Mouse (Mus musculus) C2C12 (cell line): ENCODE data around the gene Ift43. TPM values are rescaled to one million over a fixed set of nuclear protein-coding genes. Genes with fewer than 3 reads are reported as not detected.

Experiments used
- H3K27me3 ChIP-seq: one replicate; pipeline ENCODE4 v1.6.1; 2011; ENCODE audit not compliant: control insufficient read depth, insufficient read depth, insufficient read length
- H3K36me3 ChIP-seq: one replicate; pipeline ENCODE4 v1.6.1; 2011; ENCODE audit not compliant: control insufficient read depth, insufficient read depth
- H3K4me3 ChIP-seq: one replicate; pipeline ENCODE4 v1.5.1; 2011; ENCODE audit warnings: mild to moderate bottlenecking, control low read depth; ENCODE audit not compliant: poor library complexity, insufficient read depth, severe bottlenecking
- H3K79me2 ChIP-seq: one replicate; pipeline ENCODE4 v1.6.1; 2011; ENCODE audit not compliant: control insufficient read depth, insufficient read depth
- H3K79me3 ChIP-seq: one replicate; pipeline ENCODE4 v1.6.1; 2011; ENCODE audit warnings: low read depth, control low read depth
- H3ac ChIP-seq: one replicate; pipeline ENCODE3; 2011; ENCODE audit warnings: low read depth; ENCODE audit not compliant: control insufficient read depth, insufficient read length
- CEBPB ChIP-seq: IDR thresholded peaks from one replicate; pipeline ENCODE4 v1.6.1; 2011; ENCODE audit warnings: low read depth, mild to moderate bottlenecking, control low read depth, moderate library complexity
- CTCF ChIP-seq: IDR thresholded peaks from one replicate; pipeline ENCODE4 v1.5.1; 2011; ENCODE audit not compliant: control insufficient read depth, insufficient read depth, insufficient read length
- FOSL1 ChIP-seq: IDR thresholded peaks from one replicate; pipeline ENCODE4 v1.8.0; 2011; ENCODE audit warnings: mild to moderate bottlenecking, low read length; ENCODE audit not compliant: poor library complexity, insufficient read depth, severe bottlenecking
- MAX ChIP-seq: IDR thresholded peaks from one replicate; pipeline ENCODE4 v1.6.1; 2011; ENCODE audit warnings: mild to moderate bottlenecking, control low read depth
- MYOD1 ChIP-seq: IDR thresholded peaks from one replicate; pipeline ENCODE4 v1.6.1; 2011; ENCODE audit warnings: low read depth; ENCODE audit not compliant: control insufficient read depth, insufficient read length
- MYOG ChIP-seq: IDR thresholded peaks from one replicate; pipeline ENCODE4 v1.6.1; 2011; ENCODE audit not compliant: control insufficient read depth, insufficient read length; ENCODE audit errors: extremely low read depth
- USF1 ChIP-seq: IDR thresholded peaks from one replicate; pipeline ENCODE4 v1.6.1; 2011; ENCODE audit warnings: low read depth, mild to moderate bottlenecking, control low read depth, moderate library complexity
- polyA plus RNA-seq: library from polyadenylated mRNA; unstranded; fragments of >200 nt; fragmentation: generic; extraction: Trizol; gene quantifications from one replicate; pipeline ENCODE4 v1.2.1, GENCODE M21; 2012; ENCODE audit warnings: missing spikeins

Gene Ift43
- polyA plus RNA-seq, 1 experiment, result 45.1 TPM

- Histone ChIP-seq H3K79me3 (no peaks in the 10 kb centered on the region), H3K27me3 (no peaks in the 10 kb centered on the region), H3ac (no peak overlapping the region), H3K79me2 (no peaks in the 10 kb centered on the region), H3K36me3 (no peaks in the 10 kb centered on the region), H3K4me3 (no peak overlapping the region)
- TF ChIP-seq USF1 (no peak), MYOD1 (no peak), FOSL1 (no peak), CTCF (no peak), CEBPB (peak; percentile 41), MYOG (no peak)
Measured at GRCm38 (mm10) chr12:86095806-86096205, 13.5 kb downstream of the Ift43 start.

- Histone ChIP-seq H3ac (no peak overlapping the region), H3K4me3 (no peak overlapping the region), H3K79me2 (no peaks in the 10 kb centered on the region), H3K27me3 (no peaks in the 10 kb centered on the region), H3K36me3 (no peaks in the 10 kb centered on the region), H3K79me3 (no peaks in the 10 kb centered on the region)
- TF ChIP-seq CTCF (no peak), MYOD1 (no peak), MAX (no peak), FOSL1 (no peak), CEBPB (no peak), USF1 (no peak), MYOG (no peak)
Measured at GRCm38 (mm10) chr12:86097781-86098180, 15.4 kb downstream of the Ift43 start.

DNA sequence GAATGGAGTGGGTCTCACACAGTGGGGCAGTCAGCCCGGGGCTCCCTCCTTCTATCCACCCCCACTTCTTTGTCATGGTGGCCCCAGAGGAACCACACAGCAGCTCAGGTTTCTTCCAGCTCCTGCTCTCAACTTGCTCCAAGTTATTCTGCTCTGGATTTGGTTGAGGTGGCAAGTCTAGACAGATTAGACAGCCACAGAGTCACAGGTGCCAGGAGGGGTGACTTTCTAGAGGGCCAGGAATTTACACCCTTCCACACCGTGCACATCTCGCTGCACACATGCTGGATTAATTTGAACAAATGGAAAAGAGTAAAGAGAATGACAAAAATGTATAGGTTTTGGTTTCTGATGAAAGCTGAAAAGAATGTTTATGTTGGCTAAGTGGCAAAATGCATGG is 18.4 kb downstream of the Ift43 start:
- no peaks in the 10 kb centered on the region for H3K79me3 ChIP-seq
- no peaks in the 10 kb centered on the region for H3K27me3 ChIP-seq
- no peaks in the 10 kb centered on the region for H3K36me3 ChIP-seq
- TF ChIP-seq MYOG (no peak), CEBPB (no peak), USF1 (no peak)
- no peak overlapping the region for H3ac ChIP-seq
- H3K79me2 ChIP-seq, result no peaks in the 10 kb centered on the region
- no peak overlapping the region for H3K4me3 ChIP-seq

GRCm38 (mm10) chr12:86102686-86103085 is 20.3 kb downstream of the Ift43 start:
- H3K4me3 ChIP-seq, result no peak overlapping the region
- H3K27me3 ChIP-seq, result no peaks in the 10 kb centered on the region
- no peaks in the 10 kb centered on the region for H3K36me3 ChIP-seq
- H3K79me3 ChIP-seq, result no peaks in the 10 kb centered on the region
- no peaks in the 10 kb centered on the region for H3K79me2 ChIP-seq
- TF ChIP-seq CTCF (no peak), MYOD1 (no peak), MAX (no peak), CEBPB (no peak)
- H3ac ChIP-seq, result no peak overlapping the region

GRCm38 (mm10) chr12:86103391-86103790 is 21.1 kb downstream of the Ift43 start:
- Histone ChIP-seq H3ac (no peak overlapping the region), H3K79me2 (no peaks in the 10 kb centered on the region), H3K27me3 (no peaks in the 10 kb centered on the region), H3K79me3 (no peaks in the 10 kb centered on the region), H3K4me3 (no peak overlapping the region), H3K36me3 (no peaks in the 10 kb centered on the region)
- TF ChIP-seq MYOD1 (no peak), MYOG (no peak), USF1 (no peak), MAX (no peak), CTCF (no peak), FOSL1 (no peak), CEBPB (no peak)

- TF ChIP-seq CEBPB (no peak), CTCF (no peak), USF1 (no peak), MAX (no peak), MYOG (no peak), MYOD1 (no peak), FOSL1 (no peak)
- H3ac ChIP-seq, result no peak overlapping the region
- no peaks in the 10 kb centered on the region for H3K27me3 ChIP-seq
- no peaks in the 10 kb centered on the region for H3K79me3 ChIP-seq
- no peaks in the 10 kb centered on the region for H3K36me3 ChIP-seq
- H3K79me2 ChIP-seq, result no peaks in the 10 kb centered on the region
- no peak overlapping the region for H3K4me3 ChIP-seq
Measured at GRCm38 (mm10) chr12:86103852-86104251, 21.5 kb downstream of the Ift43 start.
